Mouse (Mus musculus) C2C12 (cell line): ENCODE measurements around the gene Socs4. TPM values are rescaled to one million over a fixed set of nuclear protein-coding genes. Genes with fewer than 3 reads are reported as not detected.

Source experiments
- H3K27me3 ChIP-seq: one replicate; pipeline ENCODE4 v1.6.1; 2011; ENCODE audit not compliant: control insufficient read depth, insufficient read depth, insufficient read length
- H3K36me3 ChIP-seq: one replicate; pipeline ENCODE4 v1.6.1; 2011; ENCODE audit not compliant: control insufficient read depth, insufficient read depth
- H3K4me3 ChIP-seq: one replicate; pipeline ENCODE4 v1.5.1; 2011; ENCODE audit warnings: mild to moderate bottlenecking, control low read depth; ENCODE audit not compliant: poor library complexity, insufficient read depth, severe bottlenecking
- H3K79me2 ChIP-seq: one replicate; pipeline ENCODE4 v1.6.1; 2011; ENCODE audit not compliant: control insufficient read depth, insufficient read depth
- H3K79me3 ChIP-seq: one replicate; pipeline ENCODE4 v1.6.1; 2011; ENCODE audit warnings: low read depth, control low read depth
- H3ac ChIP-seq: one replicate; pipeline ENCODE3; 2011; ENCODE audit warnings: low read depth; ENCODE audit not compliant: control insufficient read depth, insufficient read length
- CEBPB ChIP-seq: IDR thresholded peaks from one replicate; pipeline ENCODE4 v1.6.1; 2011; ENCODE audit warnings: low read depth, mild to moderate bottlenecking, control low read depth, moderate library complexity
- CTCF ChIP-seq: IDR thresholded peaks from one replicate; pipeline ENCODE4 v1.5.1; 2011; ENCODE audit not compliant: control insufficient read depth, insufficient read depth, insufficient read length
- FOSL1 ChIP-seq: IDR thresholded peaks from one replicate; pipeline ENCODE4 v1.8.0; 2011; ENCODE audit warnings: mild to moderate bottlenecking, low read length; ENCODE audit not compliant: poor library complexity, insufficient read depth, severe bottlenecking
- MAX ChIP-seq: IDR thresholded peaks from one replicate; pipeline ENCODE4 v1.6.1; 2011; ENCODE audit warnings: mild to moderate bottlenecking, control low read depth
- MYOD1 ChIP-seq: IDR thresholded peaks from one replicate; pipeline ENCODE4 v1.6.1; 2011; ENCODE audit warnings: low read depth; ENCODE audit not compliant: control insufficient read depth, insufficient read length
- MYOG ChIP-seq: IDR thresholded peaks from one replicate; pipeline ENCODE4 v1.6.1; 2011; ENCODE audit not compliant: control insufficient read depth, insufficient read length; ENCODE audit errors: extremely low read depth
- USF1 ChIP-seq: IDR thresholded peaks from one replicate; pipeline ENCODE4 v1.6.1; 2011; ENCODE audit warnings: low read depth, mild to moderate bottlenecking, control low read depth, moderate library complexity
- polyA plus RNA-seq: library from polyadenylated mRNA; unstranded; fragments of >200 nt; fragmentation: generic; extraction: Trizol; gene quantifications from one replicate; pipeline ENCODE4 v1.2.1, GENCODE M21; 2012; ENCODE audit warnings: missing spikeins

The Socs4 gene
- polyA plus RNA-seq, 1 experiment: 3.0 TPM

- Histone ChIP-seq H3K27me3 (no peaks in the 10 kb centered on the region), H3K36me3 (peaks cover 13% of the 10 kb centered on the region), H3K79me3 (peaks cover 82% of the 10 kb centered on the region), H3ac (no peak overlapping the region), H3K4me3 (no peak overlapping the region), H3K79me2 (peaks cover 99% of the 10 kb centered on the region)
- TF ChIP-seq CEBPB: no peak
These were observed 4.8 kb downstream of the Socs4 start for GRCm38 (mm10) chr14:47281535-47281934.

- no peaks in the 10 kb centered on the region for H3K27me3 ChIP-seq
- peaks cover 77% of the 10 kb centered on the region for H3K79me3 ChIP-seq
- peaks cover 100% of the 10 kb centered on the region for H3K79me2 ChIP-seq
- TF ChIP-seq CTCF (no peak), USF1 (no peak), MYOG (no peak), MAX (no peak), CEBPB (no peak), MYOD1 (no peak), FOSL1 (no peak)
- no peak overlapping the region for H3ac ChIP-seq
- H3K4me3 ChIP-seq: no peak overlapping the region
- H3K36me3 ChIP-seq: peaks cover 13% of the 10 kb centered on the region
These were observed 6.8 kb downstream of the Socs4 start for GRCm38 (mm10) chr14:47283568-47283967.

GRCm38 (mm10) chr14:47285271-47285670 is 8.5 kb downstream of the Socs4 start:
- H3K79me2 ChIP-seq: peaks cover 92% of the 10 kb centered on the region
- H3K4me3 ChIP-seq: no peak overlapping the region
- H3K27me3 ChIP-seq: no peaks in the 10 kb centered on the region
- no peak overlapping the region for H3ac ChIP-seq
- peaks cover 63% of the 10 kb centered on the region for H3K79me3 ChIP-seq
- no peak for TF ChIP-seq FOSL1
- TF ChIP-seq MAX: no peak
- H3K36me3 ChIP-seq: peaks cover 22% of the 10 kb centered on the region

- peaks cover 22% of the 10 kb centered on the region for H3K36me3 ChIP-seq
- TF ChIP-seq CEBPB: no peak
- TF ChIP-seq MAX: no peak
- no peak for TF ChIP-seq FOSL1
- TF ChIP-seq MYOD1: no peak
- TF ChIP-seq CTCF: no peak
- TF ChIP-seq MYOG: no peak
- TF ChIP-seq USF1: no peak
- peaks cover 54% of the 10 kb centered on the region for H3K79me3 ChIP-seq
These were observed 9.5 kb downstream of the Socs4 start for GRCm38 (mm10) chr14:47286215-47286614.

GRCm38 (mm10) chr14:47287021-47287420 is 10.3 kb downstream of the Socs4 start:
- Histone ChIP-seq H3K4me3 (no peak overlapping the region), H3ac (no peak overlapping the region), H3K79me3 (peaks cover 47% of the 10 kb centered on the region), H3K79me2 (peaks cover 75% of the 10 kb centered on the region), H3K36me3 (peaks cover 22% of the 10 kb centered on the region), H3K27me3 (no peaks in the 10 kb centered on the region)
- TF ChIP-seq MAX: no peak

More at GRCm38 (mm10) chr14:47286215-47286614, 9.5 kb downstream of the Socs4 start:
- H3ac ChIP-seq: no peak overlapping the region
- no peak overlapping the region for H3K4me3 ChIP-seq
- peaks cover 83% of the 10 kb centered on the region for H3K79me2 ChIP-seq
- H3K27me3 ChIP-seq: no peaks in the 10 kb centered on the region

GRCm38 (mm10) chr14:47291772-47292171 is 15.0 kb downstream of the Socs4 start:
- Histone ChIP-seq H3K36me3 (peaks cover 22% of the 10 kb centered on the region), H3K79me2 (peaks cover 27% of the 10 kb centered on the region), H3ac (no peak overlapping the region), H3K79me3 (peaks cover 13% of the 10 kb centered on the region), H3K4me3 (no peak overlapping the region), H3K27me3 (no peaks in the 10 kb centered on the region)
- TF ChIP-seq MAX: no peak
- no peak for TF ChIP-seq FOSL1
- no peak for TF ChIP-seq MYOD1
- no peak for TF ChIP-seq USF1
- TF ChIP-seq CTCF: no peak
- no peak for TF ChIP-seq CEBPB

GRCm38 (mm10) chr14:47294136-47294535 is 17.4 kb downstream of the Socs4 start:
- Histone ChIP-seq H3K79me2 (peaks cover 19% of the 10 kb centered on the region), H3K4me3 (no peak overlapping the region), H3K27me3 (no peaks in the 10 kb centered on the region), H3K79me3 (peaks cover 12% of the 10 kb centered on the region), H3K36me3 (peaks cover 22% of the 10 kb centered on the region), H3ac (no peak overlapping the region)
- TF ChIP-seq MYOD1 (no peak), CTCF (no peak), MAX (no peak), FOSL1 (no peak), MYOG (no peak), CEBPB (no peak)
